Mouse (Mus musculus) spleen, adult 2 months (tissue): ENCODE data around the gene Cat. TPM values are rescaled to one million over a fixed set of nuclear protein-coding genes. Genes with fewer than 3 reads are reported as not detected.

Experiments
- DNase-seq, 2 experiments: peaks; one replicate each; pipeline versions ENCODE4 v3.0.0 to v3.0.0-alpha.2; 2012 to 2021; ENCODE audit warnings: low spot score in 2 of 2, low read depth in 1 of 2
- H3K27ac ChIP-seq: fragments of 200-500 bp; 2 replicates; pipeline ENCODE4 v1.5.1; 2012; ENCODE audit warnings: low read length, inconsistent platforms; ENCODE audit not compliant: insufficient read depth
- H3K27me3 ChIP-seq: fragments of 200-500 bp; 2 replicates; pipeline ENCODE4 v1.6.1; 2012; ENCODE audit warnings: mild to moderate bottlenecking, moderate library complexity, low read length, inconsistent platforms; ENCODE audit not compliant: control insufficient read depth, insufficient read depth
- H3K36me3 ChIP-seq: fragments of 200-500 bp; 2 replicates; pipeline ENCODE4 v1.6.1; 2012; ENCODE audit warnings: mild to moderate bottlenecking, low read length, inconsistent platforms; ENCODE audit not compliant: control insufficient read depth, insufficient read depth
- H3K4me1 ChIP-seq: fragments of 200-500 bp; 2 replicates; pipeline ENCODE4 v1.6.1; 2011; ENCODE audit warnings: inconsistent platforms; ENCODE audit not compliant: control insufficient read depth, insufficient read depth, insufficient read length
- H3K4me3 ChIP-seq: fragments of 200-500 bp; 2 replicates; pipeline ENCODE4 v1.5.1; 2011; ENCODE audit warnings: mild to moderate bottlenecking, inconsistent platforms; ENCODE audit not compliant: insufficient read depth, insufficient read length; ENCODE audit errors: extremely low read depth
- CTCF ChIP-seq: fragments of 200-500 bp; IDR thresholded peaks from 2 replicates; pipeline ENCODE4 v1.5.1; 2011; ENCODE audit warnings: mild to moderate bottlenecking, inconsistent platforms; ENCODE audit not compliant: insufficient read depth, insufficient read length, insufficient replicate concordance; ENCODE audit errors: extremely low read depth
- POLR2A ChIP-seq: fragments of 200-500 bp; IDR thresholded peaks from 2 replicates; pipeline ENCODE4 v1.6.1; 2011; ENCODE audit warnings: low read depth, low read length, inconsistent platforms
- WGBS: fragments of 180-500 bp; shearing (Covaris S2); methylation state at CpG from one replicate; pipeline ENCODE4 v1.1.7; 2018; 5-methylcytosine and 5-hydroxymethylcytosine counted together
- polyA plus RNA-seq: library from polyadenylated mRNA; depleted of rRNA; stranded (reverse); fragments of >200 nt; gene quantifications from 2 replicates; pipeline ENCODE4 v1.2.3, GENCODE M21; 2012

Gene Cat
- polyA plus RNA-seq, 1 experiment = 62.9 TPM

DNA sequence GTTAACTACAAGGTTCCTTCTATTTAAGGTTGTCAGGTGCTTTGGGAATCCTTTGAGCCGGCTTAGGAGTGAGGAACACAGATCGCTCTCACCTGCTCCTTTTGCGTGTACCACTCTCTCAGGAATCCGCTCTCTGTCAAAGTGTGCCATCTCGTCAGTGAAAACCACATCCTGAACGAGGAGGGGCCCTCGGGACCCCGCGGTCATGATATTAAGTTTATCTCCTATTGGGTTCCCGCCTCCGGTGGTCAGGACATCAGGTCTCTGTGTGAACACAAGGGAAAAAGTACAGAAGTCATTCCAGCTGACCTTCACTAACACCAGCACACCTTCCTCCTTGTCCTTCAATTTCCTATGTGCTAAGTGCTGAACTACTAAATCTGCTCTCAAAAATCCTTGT lies 8.3 kb downstream of the Cat start:
- no peak for DNase-seq
- Histone ChIP-seq H3K4me3 (no peak overlapping the region), H3K27me3 (no peaks in the 10 kb centered on the region), H3K4me1 (no peaks in the 10 kb centered on the region), H3K36me3 (peaks cover 16% of the 10 kb centered on the region), H3K27ac (no peak overlapping the region)
- TF ChIP-seq CTCF (no peak), POLR2A (no peak)
- 27% methylated on average over 11 of the region's 11 CpGs for WGBS

DNA sequence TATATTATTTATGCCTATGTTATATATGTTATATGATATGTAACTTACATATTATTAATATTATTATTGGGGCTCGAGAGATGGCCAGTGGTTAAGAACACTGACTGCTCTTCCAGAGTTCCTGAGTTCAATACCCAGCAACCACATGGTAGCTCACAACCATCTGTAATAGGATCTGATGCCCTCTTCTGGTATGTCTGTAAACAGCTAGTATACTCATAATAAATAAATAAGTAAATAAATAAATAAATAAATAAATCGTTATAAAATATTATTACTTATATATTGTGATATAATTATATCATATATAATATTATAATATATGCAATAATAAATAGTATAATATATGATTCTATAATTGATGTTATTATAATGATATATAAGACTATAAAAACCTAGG lies 8.8 kb downstream of the Cat start:
- no peak overlapping the region for H3K4me3 ChIP-seq
- no peaks in the 10 kb centered on the region for H3K4me1 ChIP-seq
- no peak for DNase-seq
- no peak overlapping the region for H3K27ac ChIP-seq
- TF ChIP-seq POLR2A (no peak), CTCF (no peak)
- H3K36me3 ChIP-seq = peaks cover 20% of the 10 kb centered on the region
- H3K27me3 ChIP-seq = no peaks in the 10 kb centered on the region
- 86% methylated on average over 2 of the region's 2 CpGs for WGBS

DNA sequence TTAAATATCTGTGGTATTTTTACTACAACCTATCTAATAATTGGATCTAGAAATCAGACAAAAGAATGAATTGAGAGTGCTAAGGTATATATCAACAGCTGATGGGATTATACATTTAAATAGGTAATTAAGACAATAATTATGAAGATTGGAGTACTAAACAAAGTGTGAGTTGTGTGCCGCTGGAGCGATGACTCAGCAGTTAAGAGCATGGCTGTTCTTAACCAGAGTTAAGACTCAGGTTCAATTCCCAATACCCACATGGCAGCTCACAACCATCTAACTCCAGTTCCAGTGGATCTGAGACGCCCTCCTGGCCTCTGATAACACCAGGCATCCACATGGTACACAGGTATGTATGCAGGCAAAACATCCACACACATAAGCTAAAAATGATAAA lies 11.6 kb downstream of the Cat start:
- H3K27me3 ChIP-seq = no peaks in the 10 kb centered on the region
- peaks cover 37% of the 10 kb centered on the region for H3K36me3 ChIP-seq
- WGBS = 95% methylated on average over 3 of the region's 3 CpGs
- no peak for DNase-seq
- H3K4me3 ChIP-seq = no peak overlapping the region
- no peak overlapping the region for H3K27ac ChIP-seq
- H3K4me1 ChIP-seq = no peaks in the 10 kb centered on the region
- TF ChIP-seq CTCF (no peak), POLR2A (no peak)

DNA sequence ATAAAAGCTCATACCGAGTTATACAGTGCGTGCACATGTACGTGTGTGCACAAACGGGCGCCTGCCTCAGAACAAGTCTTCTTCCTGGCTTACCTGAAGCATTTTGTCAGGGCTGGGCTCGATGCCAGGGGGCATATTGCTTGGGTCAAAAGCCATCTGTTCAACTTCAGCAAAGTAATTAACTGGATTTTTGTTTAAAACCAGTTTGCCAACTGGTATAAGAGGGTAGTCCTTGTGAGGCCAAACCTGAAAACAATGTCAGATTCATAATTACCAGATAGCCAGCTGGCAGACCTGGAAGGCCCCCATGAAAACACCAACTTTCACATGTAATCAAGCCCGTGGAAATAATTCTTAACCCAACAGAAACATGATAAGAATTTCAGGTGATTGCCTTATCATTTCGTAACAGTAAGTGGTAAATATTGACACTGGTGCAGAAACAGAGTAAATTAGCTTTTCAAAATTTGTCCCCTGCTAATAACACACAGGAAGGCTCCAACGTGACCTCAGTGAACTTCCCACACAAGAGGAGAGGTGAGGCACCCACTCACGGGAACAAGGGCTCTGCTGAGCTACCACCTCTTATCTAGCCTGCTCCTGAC lies 17.9 kb downstream of the Cat start:
- peaks cover 53% of the 10 kb centered on the region for H3K36me3 ChIP-seq
- TF ChIP-seq POLR2A (no peak), CTCF (no peak)
- H3K4me1 ChIP-seq = no peaks in the 10 kb centered on the region
- no peak overlapping the region for H3K4me3 ChIP-seq
- H3K27ac ChIP-seq = no peak overlapping the region
- no peak for DNase-seq
- no peaks in the 10 kb centered on the region for H3K27me3 ChIP-seq
- 93% methylated on average over 10 of the region's 10 CpGs for WGBS

DNA sequence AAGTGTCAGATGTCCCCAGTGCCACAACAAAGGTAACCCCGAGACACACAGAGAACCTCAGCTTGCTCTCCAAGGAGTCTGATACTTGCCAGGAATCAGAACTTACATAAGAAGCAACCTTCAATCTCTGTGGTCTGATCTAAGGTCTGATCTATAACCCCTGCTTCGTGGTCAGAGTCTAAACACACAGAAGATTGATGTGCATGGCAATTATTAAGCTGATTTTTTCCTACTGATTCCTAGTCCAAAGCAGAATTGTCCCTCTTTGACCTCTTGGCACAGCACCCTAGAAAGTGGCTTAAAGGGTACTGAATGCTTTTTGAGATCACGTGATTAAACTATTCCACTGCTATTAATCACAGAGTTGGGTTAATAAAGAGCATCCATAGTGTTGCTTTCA lies 18.7 kb downstream of the Cat start:
- Histone ChIP-seq H3K4me3 (no peak overlapping the region), H3K27ac (no peak overlapping the region), H3K27me3 (no peaks in the 10 kb centered on the region), H3K36me3 (peaks cover 53% of the 10 kb centered on the region), H3K4me1 (no peaks in the 10 kb centered on the region)
- TF ChIP-seq CTCF (no peak), POLR2A (no peak)
- 85% methylated on average over 3 of the region's 3 CpGs for WGBS
- no peak for DNase-seq

DNA sequence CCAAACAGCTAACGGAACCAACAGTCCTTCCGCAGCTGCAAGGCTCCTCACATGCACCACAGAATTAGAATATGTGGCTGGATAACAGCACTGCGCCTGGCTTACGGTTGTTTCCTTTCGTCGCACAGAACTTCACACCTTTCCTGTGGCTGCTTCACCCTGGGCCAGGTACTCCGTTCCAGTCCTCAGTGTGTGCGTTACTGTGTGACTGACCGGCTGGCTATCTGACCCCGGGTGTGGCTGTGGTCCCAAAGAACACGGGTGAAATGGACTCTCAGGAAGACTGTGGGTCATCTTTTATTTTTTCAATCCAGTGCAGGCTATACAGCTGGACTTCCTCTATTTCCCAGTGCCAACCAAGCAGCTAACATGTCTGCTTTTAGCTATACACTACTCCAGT lies 19.5 kb downstream of the Cat start:
- Histone ChIP-seq H3K36me3 (peaks cover 49% of the 10 kb centered on the region), H3K27me3 (no peaks in the 10 kb centered on the region)
- no peak for DNase-seq

DNA sequence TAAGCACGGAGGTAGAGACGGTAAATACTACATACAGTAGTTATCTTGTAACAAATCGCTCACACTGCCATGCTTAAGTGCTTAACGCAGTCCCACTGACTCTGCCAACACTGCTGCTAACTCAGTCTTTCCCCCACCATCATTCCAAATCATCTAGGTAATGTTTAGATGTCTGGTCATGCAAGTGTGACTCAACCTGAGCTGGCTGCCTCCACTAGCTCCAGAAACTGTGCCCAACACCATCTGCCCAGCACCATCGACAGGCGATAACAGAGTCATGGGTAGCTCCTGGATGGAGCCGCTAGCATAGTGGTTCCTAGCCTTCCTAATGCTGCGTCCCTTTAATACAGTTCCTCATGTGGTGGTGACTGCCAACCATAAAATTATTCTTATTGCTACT lies 20.4 kb downstream of the Cat start:
- TF ChIP-seq POLR2A (no peak), CTCF (no peak)
- no peaks in the 10 kb centered on the region for H3K4me1 ChIP-seq
- peaks cover 48% of the 10 kb centered on the region for H3K36me3 ChIP-seq
- no peak for DNase-seq
- no peaks in the 10 kb centered on the region for H3K27me3 ChIP-seq
- 96% methylated on average over 8 of the region's 8 CpGs for WGBS
- no peak overlapping the region for H3K27ac ChIP-seq
- no peak overlapping the region for H3K4me3 ChIP-seq

More for the DNA sequence above, 19.5 kb downstream of the Cat start:
- no peak overlapping the region for H3K4me3 ChIP-seq
- TF ChIP-seq CTCF (no peak), POLR2A (no peak)
- WGBS = 91% methylated on average over 11 of the region's 11 CpGs
- no peak overlapping the region for H3K27ac ChIP-seq
- no peaks in the 10 kb centered on the region for H3K4me1 ChIP-seq
